Mouse (Mus musculus) right cerebral cortex, postnatal 36 days (tissue): Measurements from ENCODE around the gene Bend7.

ENCODE experiments used
- DNase-seq, 2 experiments: peaks; one replicate each; pipeline ENCODE4 v3.0.0; 2022; ENCODE audit warnings: low spot score in 2 of 2, mixed read lengths in 1 of 2

Gene Bend7

DNA sequence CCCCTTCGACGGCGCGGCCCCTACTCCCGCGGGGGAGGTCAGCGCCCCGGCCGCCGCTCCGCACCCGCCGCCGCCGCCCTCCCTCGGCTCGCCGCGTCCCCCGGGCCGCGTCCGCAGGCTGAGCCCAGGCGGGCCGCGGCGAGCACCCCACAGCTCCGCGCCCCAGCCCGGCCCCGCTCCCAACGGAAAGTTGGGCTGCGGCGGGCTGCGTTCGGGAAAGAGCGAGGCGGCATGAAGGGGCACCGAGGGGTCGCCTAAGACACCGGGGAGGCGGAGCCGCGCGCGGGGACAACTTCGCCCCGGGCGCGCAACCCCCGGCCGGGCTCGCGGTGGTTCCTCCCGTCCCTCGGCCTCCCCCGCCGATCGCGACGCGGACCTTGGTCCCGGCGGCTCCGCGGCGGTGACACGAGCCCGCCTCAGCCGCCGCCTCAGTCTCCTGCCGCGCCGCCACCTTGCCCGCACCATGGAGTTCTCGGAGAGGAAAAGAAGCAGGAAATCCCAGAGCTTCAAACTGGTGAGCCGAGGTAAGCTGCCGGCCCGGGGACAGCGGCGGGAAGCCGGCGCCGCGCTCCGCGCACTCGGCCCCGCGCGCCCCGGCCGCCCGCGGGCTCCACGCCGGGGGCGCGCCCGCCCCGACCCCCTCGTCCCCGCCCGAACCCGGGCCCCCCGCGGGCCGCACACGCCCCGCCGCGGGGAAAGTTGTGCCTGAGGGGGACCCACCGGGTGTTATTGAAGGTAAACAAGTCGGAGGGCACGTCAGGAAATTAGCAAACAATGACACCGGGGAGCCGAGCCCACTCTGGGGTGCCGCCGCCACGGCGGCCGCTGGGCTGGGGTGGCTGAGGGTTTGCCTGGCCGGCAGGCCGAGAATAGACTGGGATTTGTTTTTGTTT, at the start of gene Bend7:
Gene Bend7, plus strand, starts transcription at position 63 of the 893 bp plus-strand sequence.
- DNase-seq = no peak

DNA sequence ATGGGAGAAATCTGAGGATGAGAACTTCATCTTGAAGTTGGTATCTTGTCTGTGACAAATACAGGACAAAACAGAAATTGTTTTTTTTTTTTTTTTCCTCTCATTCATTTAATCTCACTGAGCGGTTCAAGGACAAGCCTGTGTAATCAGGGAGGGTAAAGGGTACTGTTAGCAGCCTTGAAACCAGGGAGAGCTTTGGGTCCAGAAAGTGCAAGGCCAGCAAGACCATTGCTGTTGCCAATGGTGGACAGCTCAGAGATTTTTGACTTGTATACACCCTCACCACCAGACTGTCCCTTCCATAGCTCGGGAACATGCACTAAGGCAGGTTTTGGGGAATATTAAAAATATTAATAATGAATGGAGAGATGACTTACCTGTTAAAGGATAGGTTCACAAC, 49.0 kb upstream of the Bend7 start:
- DNase-seq = no peak

DNA sequence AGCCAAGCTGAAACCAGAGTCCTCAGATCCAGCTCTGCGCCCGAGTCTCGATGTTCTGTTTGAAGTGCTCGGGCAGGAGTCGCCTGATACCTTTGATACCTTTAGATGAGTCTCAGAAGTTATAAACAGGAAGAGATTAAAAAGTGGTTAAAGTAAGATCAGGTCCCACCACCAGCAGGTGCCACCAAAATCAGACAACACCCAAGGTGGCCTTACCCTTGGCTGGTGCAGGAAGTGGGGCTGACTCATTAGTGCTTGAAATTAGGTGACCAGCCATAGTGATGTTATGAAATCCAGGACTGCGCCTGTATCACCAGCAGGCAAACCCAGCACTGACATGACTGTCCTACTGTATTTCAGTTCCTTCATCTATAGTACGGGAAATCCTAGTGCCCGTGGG, 47.9 kb upstream of the Bend7 start:
- no peak for DNase-seq

DNA sequence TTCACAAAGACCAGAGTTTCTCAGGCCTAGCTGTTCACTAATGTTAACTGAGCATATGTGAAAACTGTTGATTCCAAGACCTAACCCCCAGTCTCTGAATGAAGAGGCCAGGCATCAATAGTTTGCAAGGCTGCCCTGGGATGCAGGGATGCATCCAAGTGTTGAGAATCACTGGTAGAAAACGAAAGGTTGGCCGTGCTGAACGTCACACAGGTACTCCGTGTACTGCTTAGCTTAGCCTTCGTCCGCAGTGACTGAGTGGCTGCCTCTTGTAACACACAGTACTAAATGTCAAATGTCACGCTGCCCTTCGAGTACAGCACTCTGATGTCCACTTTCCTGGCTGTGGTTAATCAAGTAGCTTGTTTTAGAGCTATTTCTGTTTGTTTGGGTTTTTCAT, 46.0 kb upstream of the Bend7 start:
- DNase-seq = no peak

DNA sequence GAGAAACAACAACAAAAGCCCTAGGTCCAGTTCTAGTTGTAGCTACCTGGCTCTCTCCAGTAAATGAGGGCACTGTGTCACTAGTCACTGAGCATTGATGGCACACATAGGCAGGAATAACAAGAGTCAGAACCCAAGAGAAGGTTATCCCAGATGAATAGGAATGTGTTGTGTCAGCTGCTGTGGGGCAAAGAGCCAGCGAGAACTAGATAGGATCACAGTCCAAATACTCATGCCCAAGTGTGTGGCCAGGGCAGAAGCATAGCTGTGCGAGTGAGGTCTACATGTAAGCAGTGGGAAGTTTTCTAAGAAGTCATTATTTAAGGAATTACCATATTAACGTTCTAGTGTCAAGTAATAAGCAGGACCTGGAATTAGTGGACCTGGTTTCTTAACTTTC, 37.7 kb upstream of the Bend7 start:
- no peak for DNase-seq

DNA sequence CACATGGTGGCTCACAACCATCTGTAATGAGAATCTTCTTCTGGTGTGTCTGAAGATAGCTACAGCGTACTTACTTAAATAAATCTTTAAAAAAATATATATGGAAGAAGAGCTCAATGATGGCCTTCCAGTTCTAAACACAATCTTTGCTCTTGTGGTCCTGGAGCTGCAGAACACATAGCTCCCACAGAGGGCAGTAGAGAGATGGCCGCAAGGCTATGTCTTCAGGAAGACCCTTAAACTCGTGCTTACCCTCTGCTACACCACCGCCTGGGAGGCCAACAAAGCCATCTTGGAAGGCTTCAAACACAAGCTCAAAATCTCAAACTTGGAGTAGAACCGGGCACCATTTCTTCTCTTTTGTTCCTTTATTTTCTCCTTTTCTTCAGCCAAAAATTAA, 6.4 kb upstream of the Bend7 start:
- no peak for DNase-seq

DNA sequence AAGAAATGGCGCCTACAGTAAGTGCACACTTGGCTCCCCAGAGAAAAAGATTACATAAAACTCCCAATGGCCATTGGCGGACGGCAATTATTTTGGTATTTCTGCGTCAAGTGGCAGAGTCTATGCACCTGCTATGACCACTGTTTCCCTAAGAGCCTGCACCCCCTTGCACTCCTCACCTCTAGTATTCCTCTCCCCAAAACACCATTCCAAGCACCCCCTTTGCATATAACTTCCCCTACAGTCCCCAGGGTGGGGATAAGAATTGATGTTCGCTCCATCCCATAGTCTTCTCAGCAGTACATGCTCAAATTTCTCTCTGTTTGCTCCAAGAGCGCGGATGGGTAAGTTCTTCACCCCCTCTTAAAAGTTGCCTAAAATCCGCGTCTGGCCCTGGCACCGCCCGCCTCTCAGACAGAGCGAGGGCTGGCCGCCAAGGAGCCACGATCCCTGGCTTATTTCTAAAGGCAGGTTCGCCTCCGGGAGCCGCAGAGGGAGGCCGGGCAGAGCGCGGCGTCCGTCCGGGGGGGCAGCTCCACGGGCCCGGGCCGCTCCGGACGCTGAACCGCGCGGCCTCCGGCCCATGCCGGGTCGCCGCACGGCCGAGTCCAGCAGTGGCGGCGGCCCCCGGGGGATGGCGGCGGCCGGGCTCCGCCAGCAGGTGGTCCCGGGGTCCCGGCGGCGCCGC, 406 bp upstream of the Bend7 start:
- no peak for DNase-seq

DNA sequence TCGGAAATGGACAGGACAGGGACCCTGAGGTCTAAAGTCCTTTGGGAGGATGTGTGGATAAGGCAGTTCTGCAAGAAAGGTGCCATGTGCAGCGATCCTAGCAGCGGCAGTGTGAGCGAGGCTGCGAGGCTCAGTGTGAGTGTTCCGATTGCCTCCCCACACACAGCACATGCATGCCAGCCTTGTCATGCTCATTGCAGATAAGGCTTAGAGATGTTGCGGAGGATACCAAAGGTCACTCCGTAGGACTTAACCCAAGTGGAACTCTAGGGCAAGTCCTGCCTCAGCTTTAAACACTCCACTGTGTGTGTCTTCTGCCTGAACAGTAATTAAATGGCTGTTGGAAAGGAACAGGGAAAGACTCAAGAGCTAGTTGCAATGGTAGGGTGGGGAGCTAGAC, 5.5 kb downstream of the Bend7 start:
- DNase-seq = no peak

DNA sequence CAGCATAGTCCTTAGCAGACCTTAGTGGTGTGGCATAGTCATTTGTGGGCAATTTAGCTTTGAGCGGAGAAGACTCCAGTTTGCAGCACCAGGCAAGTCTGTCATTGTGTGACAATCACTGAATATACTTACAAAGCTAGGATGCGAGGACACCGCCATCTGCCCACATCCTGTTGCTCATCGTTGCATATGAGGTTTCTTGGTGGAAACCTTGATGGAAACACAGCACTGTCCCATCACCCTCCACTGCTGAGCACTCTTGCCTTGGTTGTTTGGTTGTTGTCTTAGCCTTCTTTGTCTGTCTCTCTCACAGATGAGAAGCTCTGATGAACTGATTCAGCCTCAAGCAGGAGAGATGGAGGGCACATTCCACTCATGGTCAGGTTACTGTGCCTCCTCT, 12.5 kb downstream of the Bend7 start:
- no peak for DNase-seq

DNA sequence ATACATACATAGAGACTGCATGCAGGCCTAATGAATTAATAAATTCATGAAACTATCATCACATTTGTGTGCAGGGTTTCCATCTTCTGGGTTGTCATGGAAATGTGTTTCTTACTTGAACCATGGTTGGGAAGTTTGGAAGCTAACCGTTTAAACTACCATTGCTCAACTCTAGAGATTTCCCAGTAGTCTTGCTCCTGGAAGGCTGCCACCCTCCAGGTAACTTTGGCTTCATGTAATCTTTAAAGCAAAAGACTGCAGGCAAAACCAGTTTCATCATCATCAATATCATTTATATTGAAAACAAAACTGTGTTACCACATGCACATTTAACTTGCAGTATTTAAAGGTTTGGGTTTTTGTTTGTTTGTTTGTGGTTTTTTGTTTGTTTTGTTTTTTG, 16.3 kb downstream of the Bend7 start:
- no peak for DNase-seq

DNA sequence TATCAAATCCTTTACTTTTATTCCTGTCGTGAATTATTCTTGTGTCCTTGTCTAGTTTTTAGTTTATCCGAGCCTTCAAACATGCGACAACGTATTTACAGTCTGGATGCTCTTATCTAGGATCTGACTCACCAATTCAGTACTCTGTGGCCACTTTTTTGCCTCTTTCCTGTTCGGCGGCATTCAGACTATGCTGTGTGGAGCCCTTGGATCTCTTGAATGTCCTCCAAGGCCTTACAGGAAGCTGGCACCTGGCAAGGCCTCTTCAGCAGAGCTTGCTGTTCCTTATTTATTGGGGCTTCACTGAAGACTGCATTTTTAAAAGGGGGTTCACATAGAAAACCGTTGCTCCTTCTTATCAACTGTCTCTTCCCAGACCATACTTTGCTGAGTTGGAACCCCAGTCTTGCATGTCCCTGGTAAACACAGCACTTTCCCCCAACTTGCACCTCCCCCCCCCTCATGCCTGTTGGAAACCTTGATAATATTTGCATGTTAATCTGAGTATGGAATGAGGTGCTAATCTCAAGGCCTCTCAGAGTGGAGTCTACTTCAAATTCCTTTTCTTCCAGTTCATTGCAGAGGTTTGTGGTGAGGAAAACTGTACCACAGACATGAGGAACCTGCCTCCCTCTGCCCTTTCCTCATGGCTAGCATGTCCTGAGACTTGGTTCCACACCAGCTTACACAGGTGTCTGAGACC, 18.6 kb downstream of the Bend7 start:
- DNase-seq = no peak

DNA sequence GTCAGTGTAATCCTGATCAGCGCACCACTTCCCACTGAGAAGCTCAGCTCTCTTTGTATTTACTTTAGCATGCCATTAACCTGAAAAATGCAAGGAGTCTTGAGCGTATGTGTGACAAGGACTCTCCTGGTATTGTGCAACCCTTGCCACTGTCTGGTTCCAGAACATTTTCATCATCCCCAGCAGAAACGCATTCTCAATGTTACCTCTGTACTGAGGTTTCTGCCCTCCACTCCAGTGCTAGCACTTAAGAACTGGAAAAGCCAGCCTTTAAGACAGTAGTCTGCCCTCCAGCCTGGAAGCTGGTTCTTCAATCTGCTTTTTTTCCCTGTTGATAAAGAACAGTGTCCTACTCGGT, 19.1 kb downstream of the Bend7 start:
- DNase-seq = no peak

DNA sequence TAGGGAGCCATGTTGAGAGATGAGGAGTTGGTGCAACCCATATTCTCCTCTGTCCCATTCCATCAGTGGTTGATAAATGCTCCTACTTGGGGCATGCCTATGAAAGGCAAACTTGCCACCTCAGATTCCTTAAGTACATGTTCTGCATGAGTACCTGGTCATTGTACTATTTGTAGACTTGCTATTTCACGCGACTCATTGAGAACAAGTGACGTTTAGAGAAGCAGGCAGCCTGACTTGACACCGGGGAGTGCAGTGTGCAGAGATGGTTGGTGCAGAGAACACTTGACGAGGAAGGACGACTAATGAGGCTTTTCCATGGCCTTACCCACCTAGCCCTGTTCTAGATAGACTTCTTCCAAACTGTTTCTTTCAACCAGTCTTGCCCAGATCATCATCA, 34.3 kb downstream of the Bend7 start:
- DNase-seq = no peak

DNA sequence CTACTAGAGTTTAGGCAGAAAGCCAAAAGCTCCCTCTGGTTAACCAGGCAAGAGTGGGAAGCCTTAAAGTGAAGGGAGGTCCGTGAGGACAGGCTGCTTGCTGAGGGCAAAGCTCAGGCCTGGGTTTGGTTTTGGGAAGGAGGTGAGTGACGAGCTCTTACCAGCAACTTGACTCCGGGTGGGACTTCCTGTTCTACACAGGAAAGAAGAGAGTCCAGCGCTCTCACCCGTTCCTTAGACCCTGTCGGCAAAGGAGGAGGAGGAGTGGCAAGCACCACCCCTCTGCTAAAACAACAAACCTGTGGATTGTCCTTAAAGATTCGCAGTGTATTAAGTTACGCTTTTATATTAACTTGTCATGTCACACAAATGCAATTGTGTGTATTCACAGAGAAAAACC, 38.1 kb downstream of the Bend7 start:
- DNase-seq = no peak

DNA sequence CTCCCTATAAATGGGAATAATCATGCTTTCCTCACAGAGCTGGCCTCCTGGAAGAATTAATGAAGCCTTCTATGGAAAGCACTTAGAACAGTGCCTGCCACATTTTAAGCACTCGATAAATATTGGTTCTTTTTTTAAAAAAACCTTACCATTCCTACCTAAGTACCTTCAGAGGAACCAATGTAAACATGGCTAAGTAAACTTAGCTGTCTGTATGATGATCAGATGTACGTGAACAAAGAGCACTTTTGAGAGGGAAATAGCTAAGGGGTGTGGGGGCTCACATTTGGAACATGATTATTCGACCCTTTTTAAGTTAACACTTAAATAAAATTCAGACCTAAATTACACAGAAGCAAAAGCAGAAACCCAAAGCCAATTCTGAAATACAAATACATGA, 39.6 kb downstream of the Bend7 start:
- no peak for DNase-seq

DNA sequence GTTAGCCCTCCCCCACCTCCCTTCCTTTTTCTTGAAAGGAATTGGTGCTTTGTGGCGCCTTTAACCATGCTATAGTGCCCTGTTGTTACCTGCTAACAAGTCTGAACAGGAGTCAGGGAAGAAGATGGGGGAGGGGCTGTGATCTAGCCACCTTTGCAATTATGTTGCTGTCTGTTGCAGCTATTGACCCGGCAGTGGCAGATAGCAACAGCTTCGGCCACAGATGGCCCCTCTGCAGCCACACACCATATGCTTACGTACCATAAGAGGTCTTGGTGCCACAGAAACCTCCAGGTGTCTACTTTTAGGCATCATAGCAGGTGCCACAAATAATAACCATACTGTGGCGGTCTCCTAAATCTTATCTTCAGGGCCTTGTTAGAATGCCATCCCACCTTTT, 43.1 kb downstream of the Bend7 start:
- DNase-seq = no peak

DNA sequence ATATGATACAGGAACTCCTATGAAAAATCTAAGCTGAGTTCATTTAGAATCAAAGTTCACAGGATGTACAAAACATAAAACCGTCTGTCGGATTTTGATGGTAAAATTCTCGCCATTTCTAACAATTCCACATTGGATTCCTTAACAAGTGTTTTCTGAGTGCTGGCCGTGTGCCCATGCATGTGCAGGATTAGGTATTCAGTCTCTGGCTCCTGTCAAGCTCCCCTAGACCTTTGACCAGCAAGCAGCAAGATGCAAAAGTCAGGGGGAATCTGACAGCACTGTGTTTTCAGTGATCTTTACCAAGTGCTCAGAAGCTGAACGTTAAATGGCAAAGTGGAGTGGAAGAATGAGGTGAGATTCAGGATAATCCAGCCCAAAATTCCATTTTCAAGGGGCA, 44.3 kb downstream of the Bend7 start:
- DNase-seq = no peak

DNA sequence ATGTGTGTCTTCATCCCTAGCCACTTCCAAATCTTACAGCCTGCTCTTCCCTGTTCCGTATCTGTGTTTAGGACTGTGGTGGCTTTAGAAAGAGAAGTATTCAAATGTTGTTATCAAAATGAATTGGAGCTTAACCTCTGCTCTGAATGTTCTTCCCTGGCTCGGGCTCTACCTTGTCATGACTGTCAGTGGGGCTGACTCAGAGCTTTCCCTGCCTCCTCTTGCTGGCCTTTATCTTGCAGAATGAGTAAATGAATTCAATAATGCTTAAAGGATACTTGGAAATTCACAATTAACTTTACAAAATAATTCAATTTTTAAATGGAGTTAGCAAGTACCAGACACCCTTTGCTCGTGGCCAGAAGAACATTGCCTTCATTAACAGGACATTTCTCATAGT, 46.4 kb downstream of the Bend7 start:
- DNase-seq = no peak

DNA sequence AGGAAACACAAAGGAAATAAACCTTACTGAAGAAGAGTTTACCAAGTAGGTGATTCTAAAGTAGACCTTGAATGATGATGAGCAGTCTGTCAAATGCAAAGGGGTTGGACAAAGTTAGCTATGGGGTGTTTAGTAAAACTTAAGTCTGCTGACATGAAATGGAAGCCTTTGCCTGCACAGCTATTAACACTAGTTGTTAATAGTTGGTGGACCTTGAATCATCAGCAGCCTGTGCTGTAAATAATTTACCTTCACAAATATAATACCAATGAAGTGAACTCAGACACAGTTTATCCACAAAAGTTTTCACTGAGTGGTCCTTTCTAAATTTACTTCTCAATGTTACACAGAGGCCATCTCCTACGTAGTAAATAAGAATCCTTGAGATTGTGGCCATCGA, 52.7 kb downstream of the Bend7 start:
- DNase-seq = no peak

DNA sequence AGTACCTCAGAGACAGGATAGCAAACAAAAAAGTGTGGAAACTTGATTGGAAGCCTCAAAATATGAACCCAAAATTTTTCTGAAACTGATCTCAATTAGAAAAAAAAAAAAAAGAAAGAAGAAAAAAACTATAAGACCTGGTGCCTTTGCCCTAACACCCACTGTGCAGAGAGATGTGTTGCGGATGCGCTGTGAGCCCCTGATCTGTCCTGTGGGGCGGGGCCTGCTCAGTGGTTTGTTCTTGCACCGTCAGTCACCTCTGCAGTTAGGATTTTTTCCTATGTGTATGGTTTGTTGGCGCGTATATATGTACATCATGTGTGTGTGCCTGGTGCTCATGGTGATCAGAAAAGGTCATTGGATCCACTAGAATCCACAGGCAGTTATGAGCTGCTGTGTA, 56.3 kb downstream of the Bend7 start:
- no peak for DNase-seq

DNA sequence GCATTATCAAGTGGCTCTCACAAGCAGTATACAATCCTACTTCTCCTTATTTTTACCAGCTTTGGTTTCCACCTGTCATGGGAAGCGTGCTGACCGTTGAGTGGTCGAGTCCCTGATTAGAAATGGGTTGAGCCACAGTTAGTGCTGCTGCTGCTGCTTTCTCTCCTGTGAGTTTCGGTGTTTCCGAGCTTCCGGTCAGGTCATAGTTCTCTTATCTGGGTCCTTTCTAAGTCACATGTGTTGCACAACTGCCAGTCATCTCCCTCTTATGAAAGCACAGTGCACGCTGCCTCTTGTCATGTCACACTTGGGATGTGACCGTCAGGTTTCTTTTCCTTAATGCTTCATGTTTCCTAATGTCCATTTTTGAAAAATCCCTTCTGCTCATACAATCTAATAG, 59.7 kb downstream of the Bend7 start:
- DNase-seq = no peak

DNA sequence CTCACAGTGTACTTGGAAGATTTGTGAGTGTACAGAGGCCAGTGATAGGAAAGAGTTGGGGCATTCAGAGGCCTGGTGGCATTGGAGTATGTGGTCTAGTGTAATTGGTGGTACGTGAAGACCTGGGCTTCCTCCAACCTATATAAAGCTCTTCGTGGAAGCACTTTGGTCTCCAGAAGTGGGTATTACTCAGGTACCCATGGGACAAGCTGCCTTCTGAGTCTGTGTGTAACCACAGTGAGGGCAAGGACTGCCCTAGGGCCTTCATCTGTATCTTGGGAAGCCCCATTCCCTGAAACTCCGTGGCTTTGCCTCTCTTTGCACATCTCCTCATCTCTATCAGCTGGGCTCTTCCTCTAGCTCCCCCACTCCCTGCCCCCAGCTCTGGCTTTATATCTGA, 64.0 kb downstream of the Bend7 start:
- no peak for DNase-seq

DNA sequence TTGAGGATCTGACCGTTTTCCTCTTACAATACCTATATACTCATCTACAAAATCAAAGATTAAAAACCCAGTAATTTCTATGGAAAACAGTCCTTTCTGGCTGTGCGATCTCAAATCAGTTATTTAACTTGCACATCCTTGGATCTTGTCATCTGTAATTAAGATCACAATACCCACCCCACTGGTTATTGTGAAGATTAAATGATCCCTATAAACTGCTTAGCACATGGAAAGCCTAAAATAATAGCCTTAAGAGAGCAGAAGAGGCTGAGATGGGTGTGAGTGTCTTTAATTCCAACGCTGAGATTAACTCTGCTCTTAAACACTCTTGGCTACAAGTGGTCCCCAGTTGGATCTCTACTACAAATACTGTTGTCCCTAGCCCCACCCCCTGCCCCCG, 64.8 kb downstream of the Bend7 start:
- DNase-seq = no peak
